Mouse (Mus musculus): Measurements from ENCODE around the gene Shkbp1.

GRCm38 (mm10) chr7:27329981-27330380 lies 25.8 kb downstream of the Shkbp1 start:
- TF ChIP-seq CTCF (IDR thresholded peaks at IDR 0.05; ENCODE audit: low read depth, low read length) (no peak), POLR2A (IDR thresholded peaks at IDR 0.05; ENCODE audit: insufficient read depth, low read length) (no peak), EP300 (IDR thresholded peaks at IDR 0.05; ENCODE audit: insufficient read depth, low read depth, low read length) (no peak)

Data from ES-Bruce4 (cell line).